Mouse (Mus musculus) heart, postnatal 0 days (tissue): ENCODE data around the gene Rad50. TPM values are rescaled to one million over a fixed set of nuclear protein-coding genes. Genes with fewer than 3 reads are reported as not detected.
A peak's percentile ranks its signal among the peaks of the same experiment; 100 is the strongest.

Experiments used
- ATAC-seq: fragments of 200-750 bp; cut with Nextera tagmentation; 2 replicates; pipeline ENCODE4 v1.8.0; 2017; ENCODE audit warnings: low read depth, moderate number of reproducible peaks, moderate library complexity; ENCODE audit not compliant: insufficient read depth
- DNase-seq: peaks from one replicate; pipeline ENCODE4 v3.0.0-alpha.2; 2016; ENCODE audit warnings: low spot score
- H3K27ac ChIP-seq: fragments of 300-500 bp; sonication (generic); 2 replicates; pipeline ENCODE4 v1.5.1; 2014; ENCODE audit warnings: low read depth, mild to moderate bottlenecking
- H3K27me3 ChIP-seq: fragments of 300-500 bp; sonication (generic); 2 replicates; pipeline ENCODE4 v1.6.1; 2014; ENCODE audit warnings: low read length, mixed read lengths; ENCODE audit not compliant: control insufficient read depth, insufficient read depth
- H3K36me3 ChIP-seq: fragments of 300-500 bp; sonication (generic); replicated peaks from 2 replicates; pipeline ENCODE4 v1.6.1; 2014; ENCODE audit warnings: low read length, mixed read lengths; ENCODE audit not compliant: control insufficient read depth, insufficient read depth
- H3K4me1 ChIP-seq: fragments of 300-500 bp; sonication (generic); 2 replicates; pipeline ENCODE4 v1.6.1; 2014; ENCODE audit warnings: antibody characterized with exemption; ENCODE audit not compliant: control insufficient read depth, insufficient read depth
- H3K4me2 ChIP-seq: fragments of 300-500 bp; sonication (generic); 2 replicates; pipeline ENCODE4 v1.6.1; 2014; ENCODE audit warnings: low read depth, mild to moderate bottlenecking, low read length, moderate library complexity
- H3K4me3 ChIP-seq: fragments of 300-500 bp; sonication (generic); 2 replicates; pipeline ENCODE4 v1.5.1; 2014; ENCODE audit warnings: low read depth, low read length
- H3K9ac ChIP-seq: fragments of 300-500 bp; sonication (generic); replicated peaks from 2 replicates; pipeline ENCODE4 v1.6.1; 2014; ENCODE audit warnings: low read depth, low read length, mixed read lengths
- H3K9me3 ChIP-seq: fragments of 300-500 bp; sonication (generic); replicated peaks from 2 replicates; pipeline ENCODE4 v1.6.1; 2016; ENCODE audit warnings: low read length; ENCODE audit not compliant: control insufficient read depth
- CTCF ChIP-seq: IDR thresholded peaks from 2 replicates; pipeline ENCODE4 v1.5.1; 2016; ENCODE audit warnings: antibody characterized with exemption, control low read depth, low read depth
- EP300 ChIP-seq: IDR thresholded peaks from 2 replicates; pipeline ENCODE4 v1.6.1; 2016; ENCODE audit warnings: antibody characterized with exemption, low read depth
- WGBS: fragments of 180-500 bp; shearing (Covaris S2); extraction: QIAGEN DNeasy Blood & Tissue Kit; methylation state at CpG from one replicate; pipeline ENCODE4 v1.1.7; 2014; 5-methylcytosine and 5-hydroxymethylcytosine counted together
- polyA plus RNA-seq: library from polyadenylated mRNA; unstranded; fragments of >200 nt; fragmentation: Nextera tagmentation; extraction: Ambion mirVana; gene quantifications from 2 replicates; pipeline ENCODE4 v1.2.1, GENCODE M21; 2015
- total RNA-seq: library from RNA; depleted of rRNA; stranded (reverse); fragments of >200 nt; gene quantifications from 2 replicates; pipeline ENCODE4 v1.2.3, GENCODE M21; 2014; ENCODE audit warnings: low replicate concordance

Gene Rad50
- total and polyA plus RNA-seq, 2 experiments from 2014 or later = 5.9 to 14.9 TPM

- no peaks in the 10 kb centered on the region for H3K9me3 ChIP-seq
- H3K4me3 ChIP-seq = no peak overlapping the region
- WGBS = 90% methylated on average over 7 of the region's 7 CpGs
- no peak for TF ChIP-seq EP300
- no peak overlapping the region for H3K9ac ChIP-seq
- no peaks in the 10 kb centered on the region for H3K36me3 ChIP-seq
- H3K4me2 ChIP-seq = no peak overlapping the region
- H3K27ac ChIP-seq = no peak overlapping the region
- ATAC-seq = no peak
- no peaks in the 10 kb centered on the region for H3K4me1 ChIP-seq
- no peak for DNase-seq
- H3K27me3 ChIP-seq = no peaks in the 10 kb centered on the region
Observed at GRCm38 (mm10) chr11:53731457-53731856, 24.3 kb upstream of the Rad50 start.

DNA sequence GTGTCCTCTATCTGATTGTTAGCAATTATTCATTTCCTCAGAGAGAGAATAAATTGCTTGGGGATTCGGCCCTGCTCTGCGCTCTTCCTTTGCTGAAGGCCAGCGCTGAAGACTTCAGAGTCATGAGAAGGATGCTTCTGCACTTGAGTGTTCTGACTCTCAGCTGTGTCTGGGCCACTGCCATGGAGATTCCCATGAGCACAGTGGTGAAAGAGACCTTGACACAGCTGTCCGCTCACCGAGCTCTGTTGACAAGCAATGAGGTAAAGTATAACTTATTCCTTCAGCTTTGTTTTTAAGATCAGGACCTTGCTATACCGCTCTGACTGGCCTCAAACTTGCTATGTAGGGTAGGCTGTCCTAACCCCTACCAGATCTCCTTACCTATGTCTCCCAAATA lies 13.6 kb upstream of the Rad50 start, which contains the start of gene Il5:
Gene Il5, plus strand, starts transcription at position 80 of the 400 bp plus-strand sequence.
- H3K4me1 ChIP-seq = no peaks in the 10 kb centered on the region
- H3K9me3 ChIP-seq = no peaks in the 10 kb centered on the region
- no peak within 1 kb of the TSS for H3K9ac ChIP-seq
- no peak within 1 kb of the TSS for H3K4me3 ChIP-seq
- H3K4me2 ChIP-seq = no peak within 1 kb of the TSS
- H3K27ac ChIP-seq = no peak within 1 kb of the TSS
- no peaks in the 10 kb centered on the region for H3K27me3 ChIP-seq
- no peak for DNase-seq
- no peaks in the 10 kb centered on the region for H3K36me3 ChIP-seq
- no peak for TF ChIP-seq EP300
- TF ChIP-seq CTCF = no peak
- no peak for ATAC-seq
- WGBS = 77% methylated on average over 6 of the region's 6 CpGs

- DNase-seq = no peak
- WGBS = 59% methylated on average over 1 of the region's 1 CpGs
- H3K4me2 ChIP-seq = no peak overlapping the region
Observed at GRCm38 (mm10) chr11:53719701-53720100, 12.6 kb upstream of the Rad50 start.

GRCm38 (mm10) chr11:53707718-53708009 lies 545 bp upstream of the Rad50 start:
- Histone ChIP-seq H3K4me3 (peak overlapping the region; percentile 56), H3K36me3 (no peaks in the 10 kb centered on the region; the same call in 1 of the 2 replicates), H3K9me3 (no peaks in the 10 kb centered on the region), H3K4me2 (peak overlapping the region; percentile 77), H3K4me1 (no peaks in the 10 kb centered on the region), H3K27ac (no peak overlapping the region), H3K27me3 (no peaks in the 10 kb centered on the region), H3K9ac (no peak overlapping the region)
- WGBS = 78% methylated on average over 3 of the region's 3 CpGs
- DNase-seq (no peak), ATAC-seq (no peak)
- TF ChIP-seq CTCF = no peak
- TF ChIP-seq EP300 = no peak

More at GRCm38 (mm10) chr11:53719701-53720100, 12.6 kb upstream of the Rad50 start:
- Histone ChIP-seq H3K9ac (no peak overlapping the region), H3K36me3 (no peaks in the 10 kb centered on the region), H3K9me3 (no peaks in the 10 kb centered on the region), H3K27ac (no peak overlapping the region), H3K4me1 (no peaks in the 10 kb centered on the region), H3K4me3 (no peak overlapping the region), H3K27me3 (no peaks in the 10 kb centered on the region)
- TF ChIP-seq CTCF (no peak), EP300 (no peak)
- ATAC-seq = no peak

GRCm38 (mm10) chr11:53706236-53706933 lies 734 bp downstream of the Rad50 start:
- 5% methylated on average over 29 of the region's 29 CpGs for WGBS
- Histone ChIP-seq H3K9me3 (no peaks in the 10 kb centered on the region), H3K36me3 (peaks cover 4% of the 10 kb centered on the region), H3K4me2 (peak overlapping the region; percentile 77), H3K4me1 (no peaks in the 10 kb centered on the region), H3K4me3 (peak overlapping the region; percentile 56), H3K27me3 (no peaks in the 10 kb centered on the region), H3K9ac (peak overlapping the region; percentile 60), H3K27ac (peak overlapping the region; percentile 73; the same call in 1 of the 2 replicates)
- TF ChIP-seq CTCF (no peak), EP300 (no peak)
- ATAC-seq (peak; percentile 46), DNase-seq (no peak)

DNA sequence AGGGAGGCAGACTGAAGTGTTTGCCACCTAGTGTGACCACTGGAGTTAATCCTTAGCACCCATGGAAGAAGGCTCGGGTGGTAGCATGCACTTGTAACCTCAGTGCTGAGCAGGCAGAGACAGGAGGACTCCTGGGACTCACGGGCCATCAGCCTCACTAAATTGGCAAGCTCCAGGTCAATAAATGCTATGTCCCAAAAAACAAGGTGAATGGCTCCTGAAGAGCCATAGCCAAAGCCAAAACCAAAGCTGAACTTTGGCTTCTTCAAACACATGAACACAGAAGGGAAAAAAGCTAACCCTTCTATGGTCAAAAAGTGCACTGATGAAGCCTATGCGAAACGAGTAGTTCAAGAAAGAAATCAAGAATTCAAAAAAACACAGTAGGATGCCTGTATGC lies 7.8 kb downstream of the Rad50 start:
- TF ChIP-seq EP300 (no peak), CTCF (no peak)
- Histone ChIP-seq H3K36me3 (peaks cover 56% of the 10 kb centered on the region), H3K9me3 (no peaks in the 10 kb centered on the region), H3K27me3 (no peaks in the 10 kb centered on the region), H3K4me3 (no peak overlapping the region), H3K4me1 (no peaks in the 10 kb centered on the region), H3K4me2 (no peak overlapping the region), H3K9ac (no peak overlapping the region), H3K27ac (no peak overlapping the region)
- ATAC-seq (no peak), DNase-seq (no peak)
- 91% methylated on average over 4 of the region's 4 CpGs for WGBS
